Mouse (Mus musculus): Measurements from ENCODE around the gene Paqr5. TPM values are rescaled to one million over a fixed set of nuclear protein-coding genes. Genes with fewer than 3 reads are reported as not detected.

Gene Paqr5
- total and polyA plus RNA-seq, 2 experiments from 2014 or later: 0.43 to 0.58 TPM

DNA sequence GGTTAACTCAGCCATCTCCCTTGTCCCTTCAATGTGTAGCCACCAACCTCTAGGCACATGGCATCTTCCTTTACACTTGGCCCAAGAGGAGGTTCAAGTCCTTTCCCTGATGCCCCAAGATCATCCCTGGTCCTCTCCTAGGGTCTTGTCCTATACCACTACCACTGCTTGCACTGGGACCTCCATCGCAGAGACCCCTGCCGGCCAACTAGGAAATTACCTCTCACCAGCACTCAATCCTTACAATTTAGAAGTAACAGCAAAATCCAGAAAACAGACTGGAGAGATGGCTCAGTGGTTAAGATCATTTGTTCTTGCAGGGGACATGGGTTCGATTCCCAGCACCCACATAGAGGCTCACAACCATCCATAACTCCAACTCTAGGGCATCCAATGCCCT, 11.2 kb downstream of the Paqr5 start:
- no peak overlapping the region for H3K4me3 ChIP-seq (ENCODE audit: low read depth, low read length)
- no peaks in the 10 kb centered on the region for H3K9me3 ChIP-seq (ENCODE audit: low read length)
- H3K36me3 ChIP-seq (ENCODE audit: insufficient read depth): no peaks in the 10 kb centered on the region
- H3K27me3 ChIP-seq (ENCODE audit: insufficient read depth, low read length): no peaks in the 10 kb centered on the region
- no peaks in the 10 kb centered on the region for H3K4me1 ChIP-seq (ENCODE audit: insufficient read depth)
- H3K4me2 ChIP-seq (ENCODE audit: low read depth): no peak overlapping the region
- ATAC-seq: no peak
- no peak overlapping the region for H3K27ac ChIP-seq (ENCODE audit: low read depth, low read length)
- TF ChIP-seq CTCF (IDR thresholded peaks at IDR 0.05; ENCODE audit: low read depth): peak; percentile 13; the same call in 1 of the 2 replicates
- no peak overlapping the region for H3K9ac ChIP-seq
- WGBS: 46% methylated on average over 3 of the region's 3 CpGs
- no peak for DNase-seq

GRCm38 (mm10) chr9:62013316-62014097, 13.1 kb downstream of the Paqr5 start:
- no peaks in the 10 kb centered on the region for H3K27me3 ChIP-seq (ENCODE audit: insufficient read depth, low read length)
- H3K4me3 ChIP-seq (ENCODE audit: low read depth, low read length): no peak overlapping the region
- no peak for TF ChIP-seq CTCF (IDR thresholded peaks at IDR 0.05; ENCODE audit: low read depth)
- DNase-seq (no peak), ATAC-seq (no peak)
- H3K4me2 ChIP-seq (ENCODE audit: low read depth): no peak overlapping the region
- no peak overlapping the region for H3K9ac ChIP-seq
- no peaks in the 10 kb centered on the region for H3K36me3 ChIP-seq (ENCODE audit: insufficient read depth)
- no peaks in the 10 kb centered on the region for H3K4me1 ChIP-seq (ENCODE audit: insufficient read depth)
- WGBS: 72% methylated on average over 12 of the region's 12 CpGs
- no peaks in the 10 kb centered on the region for H3K9me3 ChIP-seq (ENCODE audit: low read length)
- H3K27ac ChIP-seq (ENCODE audit: low read depth, low read length): no peak overlapping the region

DNA sequence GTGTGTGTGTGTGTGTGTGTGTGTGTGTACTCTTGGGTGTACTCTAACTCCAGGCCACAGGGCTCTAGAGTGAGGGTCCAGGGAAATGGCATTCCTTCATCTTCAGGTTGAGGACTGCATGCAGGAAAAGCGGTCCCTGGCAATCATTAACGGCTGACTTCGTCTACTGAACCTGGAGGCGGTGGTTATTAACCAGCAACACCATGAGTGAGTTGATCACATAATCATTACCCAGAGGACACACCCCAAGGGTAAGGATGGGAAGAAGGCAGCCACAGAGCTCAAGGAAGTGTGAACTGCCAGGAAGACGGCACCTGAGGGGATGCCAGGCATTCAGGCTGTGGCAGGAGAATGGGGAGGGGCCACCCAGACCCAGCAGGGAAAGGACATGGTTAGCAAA, 18.3 kb downstream of the Paqr5 start:
- Histone ChIP-seq H3K9me3 (ENCODE audit: low read length) (no peaks in the 10 kb centered on the region), H3K4me2 (ENCODE audit: low read depth) (no peak overlapping the region), H3K4me1 (ENCODE audit: insufficient read depth) (no peaks in the 10 kb centered on the region), H3K4me3 (ENCODE audit: low read depth, low read length) (no peak overlapping the region), H3K27me3 (ENCODE audit: insufficient read depth, low read length) (no peaks in the 10 kb centered on the region), H3K9ac (no peak overlapping the region), H3K36me3 (ENCODE audit: insufficient read depth) (no peaks in the 10 kb centered on the region), H3K27ac (ENCODE audit: low read depth, low read length) (no peak overlapping the region)
- TF ChIP-seq CTCF (IDR thresholded peaks at IDR 0.05; ENCODE audit: low read depth): no peak
- ATAC-seq (no peak), DNase-seq (no peak)
- 84% methylated on average over 5 of the region's 5 CpGs for WGBS

DNA sequence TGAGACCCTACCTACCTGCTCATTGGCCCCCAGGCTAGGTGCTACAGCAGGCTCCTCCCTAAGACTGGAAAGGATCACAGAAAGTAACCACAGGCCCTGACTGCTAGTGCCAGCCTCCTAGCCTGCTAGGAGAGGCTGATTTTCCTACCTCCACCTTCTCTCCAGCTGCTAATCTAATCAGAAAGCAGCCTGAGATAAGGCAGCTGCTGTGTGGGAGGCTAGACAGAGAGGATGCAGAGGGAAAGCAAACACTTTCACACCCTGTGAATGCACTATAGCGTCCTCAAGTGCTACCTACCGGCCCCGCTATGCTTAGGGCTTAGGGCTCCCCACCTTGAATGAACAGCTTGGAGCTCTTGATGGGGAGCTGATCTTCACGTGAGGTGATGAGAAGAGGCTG, 19.6 kb downstream of the Paqr5 start:
- Histone ChIP-seq H3K27ac (ENCODE audit: low read depth, low read length) (no peak overlapping the region), H3K4me3 (ENCODE audit: low read depth, low read length) (no peak overlapping the region), H3K4me1 (ENCODE audit: insufficient read depth) (no peaks in the 10 kb centered on the region), H3K9ac (no peak overlapping the region), H3K27me3 (ENCODE audit: insufficient read depth, low read length) (no peaks in the 10 kb centered on the region), H3K4me2 (ENCODE audit: low read depth) (no peak overlapping the region), H3K36me3 (ENCODE audit: insufficient read depth) (no peaks in the 10 kb centered on the region), H3K9me3 (ENCODE audit: low read length) (no peaks in the 10 kb centered on the region)
- ATAC-seq (no peak), DNase-seq (no peak)
- 71% methylated on average over 4 of the region's 4 CpGs for WGBS
- no peak for TF ChIP-seq CTCF (IDR thresholded peaks at IDR 0.05; ENCODE audit: low read depth)

- no peak overlapping the region for H3K27ac ChIP-seq (ENCODE audit: low read depth, low read length)
- no peaks in the 10 kb centered on the region for H3K27me3 ChIP-seq (ENCODE audit: insufficient read depth, low read length)
- no peaks in the 10 kb centered on the region for H3K36me3 ChIP-seq (ENCODE audit: insufficient read depth)
- ATAC-seq: peak; percentile 45
- H3K4me3 ChIP-seq (ENCODE audit: low read depth, low read length): no peak overlapping the region
- no peak overlapping the region for H3K4me2 ChIP-seq (ENCODE audit: low read depth)
- TF ChIP-seq CTCF (IDR thresholded peaks at IDR 0.05; ENCODE audit: low read depth): no peak
- DNase-seq: peak; percentile 31
- WGBS: 32% methylated on average over 2 of the region's 2 CpGs
- no peaks in the 10 kb centered on the region for H3K9me3 ChIP-seq (ENCODE audit: low read length)
- no peaks in the 10 kb centered on the region for H3K4me1 ChIP-seq (ENCODE audit: insufficient read depth)
- no peak overlapping the region for H3K9ac ChIP-seq
Observed at GRCm38 (mm10) chr9:62003611-62004010, 23.0 kb downstream of the Paqr5 start.

- Histone ChIP-seq H3K36me3 (ENCODE audit: insufficient read depth) (no peaks in the 10 kb centered on the region), H3K27ac (ENCODE audit: low read depth, low read length) (no peak overlapping the region), H3K27me3 (ENCODE audit: insufficient read depth, low read length) (no peaks in the 10 kb centered on the region), H3K9me3 (ENCODE audit: low read length) (no peaks in the 10 kb centered on the region), H3K9ac (no peak overlapping the region), H3K4me2 (ENCODE audit: low read depth) (no peak overlapping the region), H3K4me1 (ENCODE audit: insufficient read depth) (no peaks in the 10 kb centered on the region), H3K4me3 (ENCODE audit: low read depth, low read length) (no peak overlapping the region)
- DNase-seq: no peak
- 83% methylated on average over 6 of the region's 6 CpGs for WGBS
- no peak for TF ChIP-seq CTCF (IDR thresholded peaks at IDR 0.05; ENCODE audit: low read depth)
- no peak for ATAC-seq
Observed at GRCm38 (mm10) chr9:61999653-62000420, 26.8 kb downstream of the Paqr5 start.

GRCm38 (mm10) chr9:61997860-61998259, 28.8 kb downstream of the Paqr5 start:
- no peak overlapping the region for H3K4me3 ChIP-seq (ENCODE audit: low read depth, low read length)
- H3K9ac ChIP-seq: no peak overlapping the region
- no peak overlapping the region for H3K4me2 ChIP-seq (ENCODE audit: low read depth)
- H3K27ac ChIP-seq (ENCODE audit: low read depth, low read length): no peak overlapping the region
- no peaks in the 10 kb centered on the region for H3K4me1 ChIP-seq (ENCODE audit: insufficient read depth)
- no peaks in the 10 kb centered on the region for H3K9me3 ChIP-seq (ENCODE audit: low read length)
- H3K36me3 ChIP-seq (ENCODE audit: insufficient read depth): no peaks in the 10 kb centered on the region
- 26% methylated on average over 6 of the region's 6 CpGs for WGBS
- DNase-seq: peak; percentile 25
- H3K27me3 ChIP-seq (ENCODE audit: insufficient read depth, low read length): no peaks in the 10 kb centered on the region
- no peak for TF ChIP-seq CTCF (IDR thresholded peaks at IDR 0.05; ENCODE audit: low read depth)
- ATAC-seq: no peak
